Mouse (Mus musculus): ENCODE results near the gene Rbfox1.

Gene Rbfox1

DNA sequence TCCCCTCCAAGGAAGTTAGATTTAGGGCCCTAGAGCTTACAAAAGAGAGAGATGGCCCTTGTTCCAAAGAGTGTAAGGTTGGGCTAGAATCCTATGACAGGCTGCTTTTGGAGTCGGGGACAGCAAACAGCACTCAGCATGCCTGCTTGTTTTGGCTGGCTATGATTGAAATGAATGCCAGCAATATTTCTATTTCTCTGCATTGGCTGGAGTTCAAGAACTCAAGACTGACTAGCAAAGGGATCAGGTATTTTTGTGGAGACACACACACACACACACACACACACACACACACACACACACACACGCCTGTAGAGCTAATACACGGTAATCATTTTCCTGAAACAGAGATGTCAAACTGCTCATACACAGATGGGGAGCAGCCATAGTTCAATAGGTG lies 1566.0 kb downstream of the Rbfox1 start:
- peak; percentile 12 for DNase-seq

DNA sequence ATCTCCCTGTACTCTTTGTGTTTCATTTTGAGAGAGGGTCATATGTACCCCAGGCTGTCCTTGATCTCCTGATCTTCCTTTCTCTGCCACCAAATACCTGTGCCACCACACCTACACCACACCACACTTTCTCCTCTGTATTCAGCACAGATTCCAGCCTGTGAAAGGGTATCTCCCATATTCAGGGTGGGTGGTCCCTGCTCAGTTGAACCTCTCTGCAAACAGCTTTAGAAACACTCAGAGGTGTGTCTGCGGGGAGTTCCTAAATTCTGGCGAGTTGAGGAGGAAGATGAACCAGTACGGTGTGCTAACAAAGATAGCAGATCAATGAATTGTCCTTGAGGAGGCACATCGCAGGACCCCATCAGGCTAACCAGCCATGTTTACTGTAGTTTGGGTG lies 1572.4 kb downstream of the Rbfox1 start:
- no peak for DNase-seq

Measured in cerebellum, adult 11 months (tissue).